Mouse (Mus musculus) midbrain, postnatal 0 days (tissue): ENCODE measurements around the gene Hp1bp3. TPM values are rescaled to one million over a fixed set of nuclear protein-coding genes. Genes with fewer than 3 reads are reported as not detected.

ENCODE experiments used
- ATAC-seq: fragments of 200-750 bp; cut with Nextera tagmentation; 2 replicates; pipeline ENCODE4 v1.8.0; 2017; ENCODE audit warnings: moderate number of reproducible peaks, mild to moderate bottlenecking, moderate TSS enrichment, moderate library complexity; ENCODE audit not compliant: low FRiP score
- DNase-seq: peaks from one replicate; pipeline ENCODE4 v3.0.0-alpha.2; 2015; ENCODE audit warnings: low spot score
- H3K27ac ChIP-seq: fragments of 300-500 bp; sonication (generic); 2 replicates; pipeline ENCODE4 v1.5.1; 2014; ENCODE audit warnings: low read depth, mild to moderate bottlenecking, low read length, mixed read lengths
- H3K27me3 ChIP-seq: fragments of 300-500 bp; sonication (generic); 2 replicates; pipeline ENCODE4 v1.6.1; 2014; ENCODE audit warnings: low read length, control low read depth, mixed read lengths; ENCODE audit not compliant: insufficient read depth
- H3K36me3 ChIP-seq: fragments of 300-500 bp; sonication (generic); 2 replicates; pipeline ENCODE4 v1.6.1; 2014; ENCODE audit warnings: low read length, control low read depth, mixed read lengths; ENCODE audit not compliant: insufficient read depth
- H3K4me1 ChIP-seq: fragments of 300-500 bp; sonication (generic); 2 replicates; pipeline ENCODE4 v1.6.1; 2014; ENCODE audit warnings: mild to moderate bottlenecking, control low read depth, antibody characterized with exemption, low read length, mixed read lengths; ENCODE audit not compliant: insufficient read depth
- H3K4me2 ChIP-seq: fragments of 300-500 bp; sonication (generic); 2 replicates; pipeline ENCODE4 v1.6.1; 2014; ENCODE audit warnings: low read depth, mild to moderate bottlenecking, low read length, mixed read lengths; ENCODE audit not compliant: poor library complexity, severe bottlenecking
- H3K4me3 ChIP-seq: fragments of 300-500 bp; sonication (generic); 2 replicates; pipeline ENCODE4 v1.5.1; 2014; ENCODE audit warnings: low read depth, mild to moderate bottlenecking, low read length, moderate library complexity
- H3K9ac ChIP-seq: fragments of 300-500 bp; sonication (generic); replicated peaks from 2 replicates; pipeline ENCODE4 v1.6.1; 2014; ENCODE audit warnings: mild to moderate bottlenecking, low read length, moderate library complexity, mixed read lengths; ENCODE audit not compliant: poor library complexity, severe bottlenecking
- H3K9me3 ChIP-seq: fragments of 300-500 bp; sonication (generic); 2 replicates; pipeline ENCODE4 v1.6.1; 2016; ENCODE audit warnings: low read length, control low read depth
- CTCF ChIP-seq: IDR thresholded peaks from 2 replicates; pipeline ENCODE4 v1.5.1; 2016; ENCODE audit warnings: antibody characterized with exemption, mild to moderate bottlenecking
- WGBS: fragments of 180-500 bp; shearing (Covaris S2); extraction: QIAGEN DNeasy Blood & Tissue Kit; methylation state at CpG from one replicate; pipeline ENCODE4 v1.1.7; 2014; 5-methylcytosine and 5-hydroxymethylcytosine counted together
- polyA plus RNA-seq: library from polyadenylated mRNA; unstranded; fragments of >200 nt; fragmentation: Nextera tagmentation; extraction: Ambion mirVana; gene quantifications from 2 replicates; pipeline ENCODE4 v1.2.1, GENCODE M21; 2015
- total RNA-seq: library from RNA; depleted of rRNA; stranded (reverse); fragments of >200 nt; gene quantifications from 2 replicates; pipeline ENCODE4 v1.2.3, GENCODE M21; 2014

The Hp1bp3 gene
- total and polyA plus RNA-seq, 2 experiments from 2014 or later, result 165 to 200 TPM

DNA sequence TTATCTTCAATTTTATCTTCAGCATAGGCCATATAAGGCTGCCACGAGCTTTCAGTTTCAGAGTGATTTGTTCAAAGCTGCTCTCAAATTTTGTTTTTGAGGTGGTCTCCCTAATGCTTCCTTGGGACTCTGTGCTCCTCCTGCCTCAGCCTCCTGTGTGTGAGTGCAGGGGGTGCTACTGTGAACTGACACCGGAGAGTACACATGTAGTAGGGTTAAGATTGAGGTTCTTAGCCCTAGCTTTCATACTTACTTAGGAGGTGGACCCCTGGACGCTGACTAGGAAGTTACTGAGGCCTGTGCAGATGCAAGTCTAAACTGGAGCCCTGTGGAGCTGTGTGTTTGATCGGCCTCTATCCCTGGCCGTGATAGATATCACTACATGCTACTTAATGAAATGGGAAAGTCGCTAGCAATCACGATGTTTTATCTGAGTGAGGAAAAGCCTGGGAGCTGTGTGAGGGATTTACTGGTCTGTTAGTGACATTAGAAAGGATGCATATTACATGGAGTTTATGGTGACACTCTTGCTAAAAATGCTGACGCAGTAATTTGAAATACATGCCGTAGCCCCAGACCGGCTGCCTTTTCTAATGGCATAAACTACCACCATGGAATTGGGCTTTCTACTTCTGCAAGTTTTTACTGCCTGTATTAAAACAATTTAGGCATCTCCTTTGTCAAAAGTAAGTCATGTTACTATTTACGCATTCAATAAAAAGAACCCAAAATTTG is 2.0 kb downstream of the Hp1bp3 start:
- H3K4me2 ChIP-seq, result peak overlapping the region; percentile 78
- H3K4me1 ChIP-seq, result peaks cover 7% of the 10 kb centered on the region
- 75% methylated on average over 11 of the region's 11 CpGs for WGBS
- ATAC-seq (no peak), DNase-seq (no peak)
- no peak for TF ChIP-seq CTCF
- H3K9ac ChIP-seq, result peak overlapping the region; percentile 96
- H3K36me3 ChIP-seq, result peaks cover 11% of the 10 kb centered on the region
- H3K27me3 ChIP-seq, result no peaks in the 10 kb centered on the region
- H3K27ac ChIP-seq, result peak overlapping the region; percentile 100
- H3K4me3 ChIP-seq, result peak overlapping the region; percentile 93
- no peaks in the 10 kb centered on the region for H3K9me3 ChIP-seq

DNA sequence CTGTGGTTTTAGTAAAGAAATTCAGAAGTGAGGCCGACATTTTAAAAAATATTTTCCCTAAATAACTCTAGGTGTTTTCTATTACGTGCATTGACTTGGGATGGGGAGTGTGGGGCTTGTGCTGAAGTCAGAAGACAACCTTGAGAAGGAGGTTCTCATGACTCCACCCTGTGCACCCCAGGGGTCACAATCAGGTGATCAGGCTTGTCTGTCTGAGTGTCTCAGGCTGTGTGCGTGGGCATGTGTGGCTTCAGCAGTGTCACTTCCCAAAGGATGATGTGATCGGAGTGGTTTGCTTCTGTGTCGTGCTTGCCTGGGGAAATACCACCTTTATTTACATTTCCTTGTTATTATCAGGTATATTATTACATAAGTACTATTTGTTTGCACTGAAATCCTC is 3.2 kb downstream of the Hp1bp3 start:
- ATAC-seq (no peak), DNase-seq (no peak)
- Histone ChIP-seq H3K27ac (no peak overlapping the region), H3K9ac (no peak overlapping the region), H3K9me3 (no peaks in the 10 kb centered on the region), H3K27me3 (no peaks in the 10 kb centered on the region), H3K4me2 (no peak overlapping the region), H3K4me1 (peaks cover 7% of the 10 kb centered on the region), H3K4me3 (no peak overlapping the region), H3K36me3 (peaks cover 23% of the 10 kb centered on the region)
- 87% methylated on average over 5 of the region's 5 CpGs for WGBS
- no peak for TF ChIP-seq CTCF

DNA sequence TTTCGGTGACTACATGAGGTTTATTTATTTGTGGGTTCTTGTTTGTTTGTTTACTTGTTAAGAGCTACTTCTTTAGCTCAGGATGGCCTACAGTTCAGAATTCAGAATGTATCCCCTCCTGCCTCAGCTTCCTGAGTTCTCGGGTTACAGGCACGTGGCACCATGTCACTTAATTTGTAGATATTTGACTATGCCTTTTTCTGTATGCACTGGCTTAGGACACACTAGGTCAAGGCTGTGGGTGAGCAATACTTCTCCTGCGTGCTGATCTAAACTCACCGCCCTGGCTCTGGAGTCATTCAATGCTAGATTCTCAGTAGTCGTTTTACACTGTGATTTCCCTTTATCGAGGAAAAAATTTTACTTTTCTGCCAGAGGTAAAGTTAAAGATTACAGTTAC is 4.7 kb downstream of the Hp1bp3 start:
- no peak overlapping the region for H3K4me3 ChIP-seq

GRCm38 (mm10) chr4:138221406-138221805 is 5.3 kb downstream of the Hp1bp3 start:
- DNase-seq, result no peak
- TF ChIP-seq CTCF, result no peak
- no peak overlapping the region for H3K4me3 ChIP-seq
- 90% methylated on average over 5 of the region's 5 CpGs for WGBS
- H3K27me3 ChIP-seq, result no peaks in the 10 kb centered on the region
- H3K9ac ChIP-seq, result no peak overlapping the region
- H3K36me3 ChIP-seq, result peaks cover 31% of the 10 kb centered on the region
- H3K4me2 ChIP-seq, result no peak overlapping the region
- H3K27ac ChIP-seq, result no peak overlapping the region
- peaks cover 7% of the 10 kb centered on the region for H3K4me1 ChIP-seq
- ATAC-seq, result no peak
- no peaks in the 10 kb centered on the region for H3K9me3 ChIP-seq

More for the DNA sequence above, 4.7 kb downstream of the Hp1bp3 start:
- Histone ChIP-seq H3K27ac (no peak overlapping the region), H3K4me1 (peaks cover 7% of the 10 kb centered on the region), H3K9ac (no peak overlapping the region), H3K4me2 (no peak overlapping the region), H3K36me3 (peaks cover 28% of the 10 kb centered on the region), H3K9me3 (no peaks in the 10 kb centered on the region), H3K27me3 (no peaks in the 10 kb centered on the region)
- no peak for ATAC-seq
- 88% methylated on average over 7 of the region's 7 CpGs for whole genome bisulfite sequencing
- DNase-seq, result no peak
- no peak for TF ChIP-seq CTCF

GRCm38 (mm10) chr4:138222396-138222795 is 6.3 kb downstream of the Hp1bp3 start:
- no peak overlapping the region for H3K27ac ChIP-seq
- H3K4me2 ChIP-seq, result no peak overlapping the region
- no peak for DNase-seq
- peaks cover 7% of the 10 kb centered on the region for H3K4me1 ChIP-seq
- ATAC-seq, result no peak
- no peak overlapping the region for H3K9ac ChIP-seq
- H3K27me3 ChIP-seq, result no peaks in the 10 kb centered on the region
- H3K9me3 ChIP-seq, result no peaks in the 10 kb centered on the region
- H3K4me3 ChIP-seq, result no peak overlapping the region
- TF ChIP-seq CTCF, result no peak
- H3K36me3 ChIP-seq, result peaks cover 36% of the 10 kb centered on the region
- 85% methylated on average over 5 of the region's 5 CpGs for WGBS

DNA sequence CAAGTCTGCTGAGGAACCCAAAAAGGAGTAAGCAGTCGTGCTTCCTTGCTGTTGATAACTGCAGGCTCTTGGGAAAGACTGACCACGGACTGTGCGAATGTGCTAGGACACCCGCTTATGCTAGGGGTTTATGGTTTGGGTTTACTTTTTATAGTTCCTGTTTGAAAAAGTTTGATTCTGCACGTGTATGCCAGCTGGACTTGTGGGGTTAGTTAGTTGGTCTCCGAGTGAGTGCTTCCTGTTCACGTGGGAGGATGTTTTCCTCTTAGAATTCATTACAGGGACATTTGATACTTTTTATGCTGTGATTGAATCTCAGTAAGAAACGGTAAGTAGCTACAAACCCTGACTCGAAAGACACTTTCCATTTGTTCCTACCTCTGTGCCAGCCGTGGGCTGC is 7.5 kb downstream of the Hp1bp3 start:
- Histone ChIP-seq H3K9me3 (no peaks in the 10 kb centered on the region), H3K4me2 (no peak overlapping the region), H3K36me3 (peaks cover 48% of the 10 kb centered on the region), H3K27me3 (no peaks in the 10 kb centered on the region), H3K27ac (no peak overlapping the region), H3K4me1 (no peaks in the 10 kb centered on the region), H3K4me3 (no peak overlapping the region), H3K9ac (no peak overlapping the region)
- no peak for TF ChIP-seq CTCF
- 88% methylated on average over 10 of the region's 10 CpGs for WGBS
- no peak for DNase-seq
- ATAC-seq, result no peak
